Mouse (Mus musculus) c-Kit-positive CD71-positive TER-119-negative erythroid progenitor cells, embryonic 14.5 days (primary cell): ENCODE results near the gene Olfr825.
"Not testable (repeated sequence)": the region's sequence is repeated elsewhere in the genome, so short reads cannot be mapped to it uniquely, and the experiment has no call there.

Experiments
- DNase-seq: peaks from one replicate; pipeline ENCODE4 v3.0.0-alpha.2; 2013; ENCODE audit warnings: low read depth

The Olfr825 gene

GRCm38 (mm10) chr10:130166666-130167065 is at the start of gene Olfr825:
Olfr825 (minus strand) TSS chr10:130166766.
- no peak for DNase-seq

GRCm38 (mm10) chr10:130214303-130214702 is 47.7 kb upstream of the Olfr825 start, which contains the start of gene Olfr827:
Olfr827 (minus strand) TSS chr10:130214403.
- DNase-seq = no peak

DNA sequence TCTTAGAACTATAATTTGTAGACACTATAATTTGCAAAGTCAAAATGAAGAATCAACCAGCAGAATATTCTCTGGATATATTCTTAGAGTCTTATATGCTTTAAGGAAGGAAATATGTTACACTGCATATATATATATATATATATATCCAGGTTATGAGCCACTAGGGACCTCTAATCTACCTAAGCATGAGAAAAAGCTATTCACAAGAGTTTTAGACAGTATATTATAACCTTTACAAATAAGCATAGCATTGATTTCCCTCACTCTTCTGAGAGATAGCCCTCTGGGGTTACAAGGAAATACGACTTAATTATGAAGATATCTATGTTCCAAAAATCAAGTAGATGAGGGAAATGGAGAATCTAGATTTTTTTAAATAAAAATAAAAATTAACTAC is 17.5 kb upstream of the Olfr825 start, which contains the start of gene Olfr826:
Gene Olfr826, minus strand, starts transcription at position 101 of the 400 bp plus-strand sequence.
- DNase-seq = no peak

DNA sequence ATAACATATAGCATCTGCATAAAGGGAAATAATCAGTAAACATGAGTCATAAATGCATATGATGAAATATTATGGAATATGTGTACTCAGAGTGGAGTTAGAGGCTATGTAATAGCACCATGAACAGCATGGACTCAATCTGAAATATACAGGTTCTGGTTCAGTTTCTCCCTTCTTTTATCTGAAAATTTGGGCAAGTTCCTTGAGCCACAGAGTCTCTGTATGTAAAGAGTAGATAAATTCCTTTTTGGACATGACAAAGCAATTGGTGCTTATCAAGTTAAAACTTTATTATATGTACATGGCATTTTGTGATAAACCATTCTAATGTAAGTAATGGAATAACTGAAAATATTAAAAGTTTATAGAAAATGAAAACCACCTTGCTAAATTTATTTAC is 1.4 kb downstream of the Olfr825 start:
- no peak for DNase-seq

DNA sequence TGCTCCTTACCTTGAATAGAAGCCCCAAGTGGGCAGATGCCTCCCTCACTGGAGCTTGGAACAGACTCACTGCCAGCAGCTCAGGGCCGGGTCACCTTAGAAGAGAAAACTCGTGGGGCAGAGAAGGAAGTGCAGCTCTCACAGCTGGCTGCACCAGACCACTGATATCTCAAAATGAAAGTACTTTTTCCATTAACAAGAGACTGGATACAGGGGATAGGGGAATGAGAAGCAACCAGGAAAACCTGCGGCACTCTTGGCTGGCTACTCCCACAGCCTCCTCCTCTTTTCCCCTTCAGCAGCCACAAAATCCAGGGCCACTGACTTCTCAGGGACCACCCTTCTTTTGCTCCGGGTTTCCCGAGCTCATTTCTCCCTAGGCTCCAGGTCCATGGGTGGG is 22.4 kb downstream of the Olfr825 start:
- DNase-seq = no peak

- DNase-seq = not testable (repeated sequence)
Observed at GRCm38 (mm10) chr10:130142481-130142880, 24.1 kb downstream of the Olfr825 start.

GRCm38 (mm10) chr10:130134811-130135210 is 31.8 kb downstream of the Olfr825 start:
- DNase-seq = no peak

- not testable (repeated sequence) for DNase-seq
Observed at GRCm38 (mm10) chr10:130129900-130130299, 36.7 kb downstream of the Olfr825 start, which contains the start of gene Olfr824. Olfr824 (minus strand) TSS chr10:130130000.

- not testable (repeated sequence) for DNase-seq
Observed at GRCm38 (mm10) chr10:130116045-130116444, 50.5 kb downstream of the Olfr825 start.

GRCm38 (mm10) chr10:130115283-130115682 is 51.3 kb downstream of the Olfr825 start, which contains the start of gene Olfr823:
Olfr823 (minus strand) TSS chr10:130115383.
- DNase-seq = not testable (repeated sequence)
